Mouse (Mus musculus) megakaryocyte, embryonic 14.5 days (primary cell): ENCODE measurements around the gene Lix1l. TPM values are rescaled to one million over a fixed set of nuclear protein-coding genes. Genes with fewer than 3 reads are reported as not detected.
A peak's percentile ranks its signal among the peaks of the same experiment; 100 is the strongest.

Source experiments
- H3K27me3 ChIP-seq: replicated peaks from 2 replicates; pipeline ENCODE3; 2012; ENCODE audit warnings: inconsistent platforms
- H3K36me3 ChIP-seq: replicated peaks from 2 replicates; pipeline ENCODE3; 2012; ENCODE audit warnings: low read length, inconsistent platforms, mixed read lengths
- H3K4me1 ChIP-seq: 2 replicates; pipeline ENCODE4 v1.6.1; 2012; ENCODE audit warnings: inconsistent platforms
- H3K4me3 ChIP-seq: replicated peaks from 2 replicates; pipeline ENCODE3; 2012; ENCODE audit warnings: moderate library complexity, mild to moderate bottlenecking, inconsistent platforms
- H3K9me3 ChIP-seq: 2 replicates; pipeline ENCODE4 v1.6.1; 2012; ENCODE audit warnings: inconsistent platforms
- FLI1 ChIP-seq: IDR thresholded peaks from 2 replicates; pipeline ENCODE4 v1.6.1; 2012; ENCODE audit warnings: low read length, inconsistent platforms, mixed read lengths
- GATA1 ChIP-seq: IDR thresholded peaks from 3 replicates; pipeline ENCODE4 v1.6.1; 2012; ENCODE audit warnings: mixed read lengths, low read length, inconsistent platforms, borderline replicate concordance
- polyA plus RNA-seq: library from polyadenylated mRNA; stranded (reverse); fragments of >175 nt; gene quantifications from 2 replicates; pipeline ENCODE4 v1.2.3, GENCODE M21; 2012; ENCODE audit warnings: low replicate concordance; ENCODE audit not compliant: insufficient read depth

Gene Lix1l
- polyA plus RNA-seq, 1 experiment: 1.2 TPM

- Histone ChIP-seq H3K9me3 (no peaks in the 10 kb centered on the region), H3K4me3 (peak overlapping the region; percentile 96), H3K4me1 (peaks cover 56% of the 10 kb centered on the region), H3K36me3 (peaks cover 40% of the 10 kb centered on the region), H3K27me3 (no peaks in the 10 kb centered on the region)
- TF ChIP-seq GATA1 (no peak), FLI1 (no peak)
These were observed 42.8 kb upstream of the Lix1l start for GRCm38 (mm10) chr3:96558159-96558558.

GRCm38 (mm10) chr3:96558668-96559196, 42.2 kb upstream of the Lix1l start:
- H3K4me3 ChIP-seq: peak overlapping the region; percentile 96
- H3K36me3 ChIP-seq: peaks cover 40% of the 10 kb centered on the region
- H3K9me3 ChIP-seq: no peaks in the 10 kb centered on the region
- peaks cover 56% of the 10 kb centered on the region for H3K4me1 ChIP-seq
- TF ChIP-seq GATA1: no peak
- no peak for TF ChIP-seq FLI1
- H3K27me3 ChIP-seq: no peaks in the 10 kb centered on the region

GRCm38 (mm10) chr3:96559398-96559910, 41.5 kb upstream of the Lix1l start:
- no peak for TF ChIP-seq GATA1
- Histone ChIP-seq H3K36me3 (peaks cover 40% of the 10 kb centered on the region), H3K27me3 (no peaks in the 10 kb centered on the region), H3K9me3 (no peaks in the 10 kb centered on the region), H3K4me1 (peaks cover 57% of the 10 kb centered on the region), H3K4me3 (peak overlapping the region; percentile 96)

DNA sequence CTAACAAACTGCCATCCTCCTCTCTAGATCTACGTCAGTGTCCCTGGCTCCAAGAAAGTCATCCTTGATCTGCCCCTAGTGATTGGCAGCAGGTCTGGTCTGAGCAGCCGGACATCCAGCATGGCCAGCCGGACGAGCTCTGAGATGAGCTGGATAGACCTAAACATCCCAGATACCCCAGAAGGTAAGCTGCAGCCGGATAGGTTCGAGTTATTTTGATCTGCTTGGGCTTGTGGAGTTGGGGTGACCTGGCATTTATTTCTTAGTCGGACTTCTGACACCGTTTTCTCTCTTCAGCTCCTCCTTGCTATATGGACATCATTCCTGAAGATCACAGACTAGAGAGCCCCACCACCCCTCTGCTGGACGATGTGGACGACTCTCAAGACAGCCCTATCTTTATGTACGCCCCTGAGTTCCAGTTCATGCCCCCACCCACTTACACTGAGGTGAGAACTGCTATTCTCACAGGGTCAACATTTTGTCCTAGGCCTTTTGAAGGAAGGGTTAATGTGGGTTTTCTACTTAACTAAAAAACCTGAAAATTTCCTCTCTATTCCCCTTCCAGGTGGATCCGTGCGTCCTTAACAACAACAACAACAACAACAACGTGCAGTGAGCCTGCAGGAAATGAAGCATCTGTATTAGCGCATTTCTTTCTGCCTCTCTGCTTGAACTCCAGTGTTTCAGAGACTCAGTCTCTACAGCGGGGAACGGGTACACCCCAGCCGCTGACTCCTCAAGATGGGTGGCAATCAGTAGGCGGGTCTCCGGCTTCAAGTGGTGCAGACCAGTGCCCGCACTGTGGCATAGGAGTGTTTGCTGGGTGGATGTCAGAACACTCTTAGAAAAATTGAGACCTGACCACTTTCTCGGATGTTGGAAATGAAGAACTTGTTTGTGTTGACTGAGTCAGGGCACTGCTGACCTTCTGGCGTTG, 40.8 kb upstream of the Lix1l start:
- peaks cover 64% of the 10 kb centered on the region for H3K4me1 ChIP-seq
- H3K27me3 ChIP-seq: no peaks in the 10 kb centered on the region
- H3K4me3 ChIP-seq: peak overlapping the region; percentile 96
- H3K9me3 ChIP-seq: no peaks in the 10 kb centered on the region
- TF ChIP-seq GATA1 (no peak), FLI1 (no peak)
- H3K36me3 ChIP-seq: peaks cover 40% of the 10 kb centered on the region

DNA sequence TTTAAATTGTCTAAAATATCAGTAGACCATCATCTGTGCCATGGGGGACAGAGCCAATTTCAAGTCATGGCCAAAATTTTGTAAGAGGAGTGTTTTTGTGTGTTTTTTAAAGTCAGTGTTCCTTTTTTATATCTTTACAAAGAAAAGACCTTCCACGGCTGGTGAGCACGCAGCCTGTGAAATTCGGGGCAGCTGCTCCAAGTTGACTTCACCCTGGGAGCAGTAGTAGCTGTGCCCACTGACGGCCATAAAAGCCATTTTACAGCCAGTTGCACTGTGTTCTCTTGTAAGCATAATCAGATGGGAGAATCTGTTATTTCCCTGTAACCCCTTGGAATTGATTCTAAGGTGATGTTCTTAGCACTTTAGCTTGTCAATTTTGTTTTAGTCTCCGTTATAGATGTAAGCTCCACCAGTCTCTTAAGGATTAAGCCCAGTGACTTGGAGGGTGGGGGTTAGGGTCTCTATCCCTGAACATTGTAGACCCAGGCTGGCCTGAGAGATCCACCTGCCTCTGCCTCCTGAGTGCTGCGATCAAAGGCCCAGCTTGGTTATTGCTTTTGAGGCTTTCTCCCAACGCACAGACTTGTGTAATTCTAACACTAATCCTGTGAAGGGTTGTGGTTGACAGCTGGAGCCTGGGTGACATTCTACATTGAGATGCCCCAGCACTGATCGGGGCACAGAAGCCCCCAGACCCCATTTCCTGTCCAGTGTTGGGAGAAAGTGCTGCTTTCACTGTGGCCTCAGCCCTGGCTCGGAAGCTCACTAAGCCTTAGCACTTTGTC, 39.9 kb upstream of the Lix1l start:
- Histone ChIP-seq H3K27me3 (no peaks in the 10 kb centered on the region), H3K9me3 (no peaks in the 10 kb centered on the region), H3K4me3 (peak overlapping the region; percentile 96), H3K36me3 (peaks cover 40% of the 10 kb centered on the region), H3K4me1 (peaks cover 67% of the 10 kb centered on the region)
- no peak for TF ChIP-seq FLI1
- TF ChIP-seq GATA1: no peak

DNA sequence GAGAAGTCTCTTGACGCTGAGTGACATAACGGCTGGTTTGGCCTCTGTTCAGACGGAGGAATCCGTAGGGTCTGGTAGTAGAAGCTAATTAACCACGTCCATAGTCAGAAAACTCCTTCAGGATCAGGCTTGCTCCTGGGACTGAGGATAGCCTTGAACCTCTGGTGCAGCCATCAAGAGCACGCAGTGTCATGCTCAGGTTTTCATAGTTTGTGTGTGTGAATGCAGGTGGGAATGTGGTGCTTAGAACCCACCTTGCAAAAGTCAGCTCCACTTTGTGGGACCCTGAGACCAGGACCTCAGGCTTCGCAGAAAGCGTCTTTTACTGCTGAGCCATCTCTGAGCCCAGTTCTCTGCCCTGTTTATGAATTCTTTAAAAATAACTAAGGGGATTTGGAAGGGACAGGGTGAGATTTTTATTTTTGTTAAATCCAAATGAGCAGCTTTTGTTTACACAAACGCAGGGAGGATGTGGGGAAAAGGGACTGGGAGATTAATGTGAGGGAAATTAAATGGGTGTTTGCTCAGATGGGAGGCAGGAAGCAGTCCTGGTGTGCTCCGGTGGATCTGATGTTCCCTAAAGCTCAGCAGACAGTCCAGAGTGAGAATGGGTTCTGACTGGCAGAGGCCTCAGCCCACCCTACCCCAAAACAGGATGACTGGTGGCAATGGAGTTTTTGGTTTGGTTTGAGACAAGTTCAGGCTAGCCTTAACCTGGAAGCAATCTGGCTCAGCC, 38.8 kb upstream of the Lix1l start:
- Histone ChIP-seq H3K4me1 (peaks cover 73% of the 10 kb centered on the region), H3K36me3 (peaks cover 40% of the 10 kb centered on the region), H3K27me3 (no peaks in the 10 kb centered on the region), H3K4me3 (peak overlapping the region; percentile 82), H3K9me3 (peaks cover 4% of the 10 kb centered on the region; the same call in 1 of the 2 replicates)
- TF ChIP-seq GATA1: no peak
- TF ChIP-seq FLI1: no peak

DNA sequence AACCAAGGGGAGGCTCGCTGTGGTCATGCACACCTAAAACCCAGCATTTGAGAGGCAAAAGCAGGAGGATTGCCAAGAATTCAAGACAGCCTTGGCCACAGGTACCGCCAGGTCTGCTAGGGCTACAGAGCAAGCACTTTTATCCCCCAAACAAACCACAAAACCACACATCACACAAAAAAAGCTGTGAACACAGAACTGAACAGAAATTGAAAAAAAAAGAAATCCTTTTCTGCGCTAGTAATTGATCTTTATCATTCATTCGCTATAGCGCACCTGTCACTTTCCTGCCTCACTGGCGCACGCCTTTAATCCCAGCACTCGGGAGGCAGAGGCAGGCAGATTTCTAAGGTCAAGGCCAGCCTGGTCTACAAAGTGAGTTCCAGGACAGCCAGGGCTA, 37.7 kb upstream of the Lix1l start:
- Histone ChIP-seq H3K4me3 (peak overlapping the region; percentile 64), H3K4me1 (peaks cover 74% of the 10 kb centered on the region), H3K27me3 (peaks cover 1% of the 10 kb centered on the region), H3K36me3 (peaks cover 38% of the 10 kb centered on the region), H3K9me3 (peaks cover 4% of the 10 kb centered on the region; the same call in 1 of the 2 replicates)
- no peak for TF ChIP-seq FLI1
- TF ChIP-seq GATA1: no peak

DNA sequence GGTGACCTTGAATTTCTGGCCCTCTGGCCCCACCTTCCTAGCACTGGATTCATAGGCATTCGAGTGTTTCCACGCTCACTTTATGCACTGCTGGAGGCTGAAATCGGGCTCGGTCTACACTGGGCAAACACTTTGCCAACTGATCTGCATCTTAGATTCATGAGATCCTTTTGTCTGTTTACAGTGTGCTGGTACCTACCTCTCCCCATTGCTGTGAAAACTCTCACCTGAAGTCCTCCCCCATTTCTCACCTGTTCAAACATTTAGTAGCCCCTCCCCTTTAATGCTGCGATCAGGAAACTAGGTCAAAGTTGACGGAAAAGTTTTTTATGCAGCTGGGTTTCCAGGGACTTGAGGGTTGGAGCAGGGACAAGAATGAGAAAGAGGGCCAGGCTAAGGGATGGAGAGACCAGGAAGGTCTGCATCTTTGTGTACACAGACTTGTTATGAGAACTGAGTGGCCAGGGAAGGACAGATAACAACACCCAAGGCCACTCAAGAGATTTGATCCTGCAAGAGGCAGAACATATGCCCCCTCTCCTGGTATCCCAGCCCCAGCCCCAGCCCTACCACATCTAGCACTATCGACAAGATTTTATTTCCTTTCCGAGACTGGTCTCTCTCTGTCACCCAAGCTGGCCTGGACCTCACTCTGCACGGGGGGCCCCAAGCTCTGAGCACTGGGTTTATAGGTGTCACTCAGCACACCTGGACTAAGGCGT, 36.9 kb upstream of the Lix1l start:
- Histone ChIP-seq H3K36me3 (peaks cover 30% of the 10 kb centered on the region), H3K4me3 (peak overlapping the region; percentile 85), H3K4me1 (peaks cover 74% of the 10 kb centered on the region), H3K27me3 (peaks cover 1% of the 10 kb centered on the region), H3K9me3 (peaks cover 4% of the 10 kb centered on the region; the same call in 1 of the 2 replicates)
- TF ChIP-seq GATA1: no peak
- no peak for TF ChIP-seq FLI1
